Mouse (Mus musculus) retina, embryonic 14.5 days (tissue): Measurements from ENCODE around the gene Ang2.
"Not testable (repeated sequence)": the region's sequence is repeated elsewhere in the genome, so short reads cannot be mapped to it uniquely, and the experiment has no call there.

Experiments
- DNase-seq: peaks from one replicate; pipeline ENCODE4 v3.0.0-alpha.2; 2015; ENCODE audit warnings: low spot score

The Ang2 gene

GRCm38 (mm10) chr14:51199098-51200023 lies at the start of gene Ang2:
Gene Ang2 (minus strand): TSS chr14:51199148.
- no peak for DNase-seq

- DNase-seq: no peak
Measured at GRCm38 (mm10) chr14:51247736-51248135, 48.8 kb upstream of the Ang2 start.

DNA sequence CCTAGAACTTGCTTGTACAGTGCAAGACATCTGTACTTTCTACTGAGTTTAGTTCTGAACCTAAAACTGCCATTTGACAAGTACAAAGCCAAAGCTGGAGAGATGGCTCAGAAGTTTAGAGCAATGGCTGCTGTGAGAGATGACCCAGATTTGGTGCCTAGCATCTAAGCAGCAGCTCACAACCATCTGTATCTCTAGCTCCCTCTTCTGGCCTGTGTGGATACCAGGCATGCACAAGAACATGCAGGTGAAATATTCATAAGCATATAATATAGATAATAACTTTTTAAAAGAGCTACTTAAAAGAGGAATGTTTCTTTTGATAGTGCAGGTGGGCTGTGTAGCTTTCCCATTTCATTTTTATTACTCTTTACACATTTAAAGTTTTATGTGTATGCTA lies 42.0 kb upstream of the Ang2 start:
- peak; percentile 88 for DNase-seq

DNA sequence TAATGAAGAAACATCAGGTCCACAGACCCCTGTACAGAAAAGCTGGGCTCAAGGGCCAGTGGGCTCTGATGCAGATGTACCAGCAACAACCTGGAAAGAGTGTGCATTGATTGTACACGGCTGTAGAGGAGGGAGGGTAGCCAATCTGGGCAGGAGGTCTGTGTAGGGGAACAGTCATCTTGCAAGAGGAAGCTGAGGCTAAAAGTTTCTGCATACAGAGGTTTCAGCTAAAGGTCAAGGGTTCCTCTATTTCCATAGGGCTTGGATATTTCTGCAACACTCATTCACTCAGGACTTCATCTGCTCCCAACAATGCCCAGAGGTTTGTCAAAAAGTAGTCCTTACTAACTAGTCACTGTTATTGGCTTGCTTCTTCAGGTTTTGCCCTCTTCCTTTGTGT lies 38.5 kb upstream of the Ang2 start:
- DNase-seq: not testable (repeated sequence)

DNA sequence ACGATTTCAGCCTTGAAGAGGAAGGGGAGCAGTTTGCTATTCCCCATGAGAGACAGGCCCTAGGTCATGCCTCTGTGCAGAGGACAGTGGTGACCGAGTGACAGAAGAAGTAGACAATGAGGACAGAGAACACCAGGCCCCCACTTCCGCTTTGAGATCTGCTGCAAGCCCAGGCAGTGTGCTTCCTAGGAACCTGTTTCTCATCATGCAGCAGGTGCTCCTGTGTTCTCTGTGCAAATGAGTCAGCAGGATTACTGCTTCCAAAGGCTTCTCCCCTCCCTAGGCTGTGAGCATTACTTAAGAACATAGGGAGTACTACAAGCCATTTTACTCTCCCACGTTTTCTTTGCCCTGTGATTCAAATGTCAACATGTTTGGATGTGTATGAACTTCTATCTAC lies 30.7 kb upstream of the Ang2 start:
- not testable (repeated sequence) for DNase-seq

GRCm38 (mm10) chr14:51220075-51220474 lies 21.1 kb upstream of the Ang2 start:
- DNase-seq: not testable (repeated sequence)

- no peak for DNase-seq
Measured at GRCm38 (mm10) chr14:51203115-51203514, 4.2 kb upstream of the Ang2 start, which contains the start of gene Ear14. Gene Ear14 (plus strand): TSS chr14:51203391.

DNA sequence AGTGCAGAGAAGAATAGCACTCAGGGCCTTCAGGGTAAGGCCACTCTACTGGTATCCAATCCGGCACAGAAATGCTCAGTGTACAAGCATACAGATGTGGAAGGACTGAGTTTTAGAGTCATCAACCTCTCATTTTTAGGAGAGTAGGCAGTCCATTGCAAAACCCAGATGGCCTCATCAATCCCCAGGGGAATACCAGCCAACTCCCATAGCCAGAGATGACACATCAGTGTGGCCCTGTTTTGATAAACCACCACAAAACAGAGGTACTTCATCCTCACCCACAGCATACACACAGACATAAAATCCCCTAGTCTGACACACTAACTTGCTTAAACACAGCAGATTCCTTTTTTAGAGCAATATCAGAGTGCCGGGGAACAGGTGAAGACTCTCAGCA lies 1.5 kb upstream of the Ang2 start:
- no peak for DNase-seq

GRCm38 (mm10) chr14:51200054-51200453 lies 1.1 kb upstream of the Ang2 start:
- no peak for DNase-seq

DNA sequence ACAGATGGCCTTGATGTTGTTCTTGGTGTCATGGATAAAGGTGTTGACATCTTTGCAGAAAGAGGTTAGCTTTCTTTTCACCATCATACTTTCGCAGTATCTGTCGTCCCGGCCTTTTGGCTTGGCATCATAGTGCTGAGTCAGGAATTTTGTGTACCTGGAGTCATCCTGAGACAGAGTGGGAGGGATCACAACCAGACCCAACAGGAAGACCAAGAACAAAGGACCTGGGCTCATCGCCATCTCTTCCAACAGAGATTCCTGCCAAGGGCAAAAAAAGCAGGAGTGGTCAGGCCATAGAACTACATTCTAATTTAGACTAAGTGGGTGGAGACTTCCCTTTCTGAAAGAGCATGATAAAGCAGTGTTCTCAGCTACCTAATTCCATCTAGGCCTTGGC lies 3.3 kb downstream of the Ang2 start:
- DNase-seq: no peak

DNA sequence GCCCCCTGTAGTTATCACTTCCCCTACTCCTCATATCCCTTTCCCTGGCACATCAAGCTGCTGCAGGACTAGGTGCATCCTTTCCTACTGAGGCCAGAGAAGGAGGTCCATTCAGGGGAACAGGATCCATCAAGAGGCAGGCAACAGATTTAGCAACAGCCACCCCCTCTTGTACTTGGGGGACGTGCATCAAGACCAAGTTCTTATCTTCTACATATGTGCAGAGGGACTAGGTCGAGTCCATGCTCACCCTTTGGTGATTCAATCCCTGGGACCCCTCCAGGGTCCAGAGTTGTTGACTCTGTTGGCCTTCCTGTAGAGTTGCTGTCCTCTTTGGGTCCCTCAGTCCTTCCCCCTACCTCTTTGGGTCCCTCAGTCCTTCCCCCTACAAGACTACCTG lies 17.9 kb downstream of the Ang2 start:
- not testable (repeated sequence) for DNase-seq

- no peak for DNase-seq
Measured at GRCm38 (mm10) chr14:51173843-51174242, 25.1 kb downstream of the Ang2 start.

DNA sequence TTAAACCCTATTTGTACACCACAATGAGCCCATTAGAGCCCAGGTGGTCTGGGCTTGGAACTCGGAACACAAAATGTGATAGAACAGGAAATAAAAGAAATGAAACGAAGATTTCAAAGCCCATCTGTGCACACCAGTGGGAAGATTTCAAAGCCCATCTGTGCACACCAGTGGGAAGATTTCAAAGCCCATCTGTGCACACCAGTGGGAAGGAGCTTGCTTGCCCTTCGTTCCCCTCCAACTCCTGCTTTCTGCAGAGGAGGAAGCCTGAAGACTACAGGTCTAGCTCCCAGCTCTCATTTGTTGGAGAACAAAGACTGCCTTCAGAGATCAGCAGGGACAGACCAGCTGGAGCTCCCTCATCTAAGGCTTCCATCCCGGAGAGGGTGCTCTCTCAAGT lies 26.0 kb downstream of the Ang2 start:
- not testable (repeated sequence) for DNase-seq

DNA sequence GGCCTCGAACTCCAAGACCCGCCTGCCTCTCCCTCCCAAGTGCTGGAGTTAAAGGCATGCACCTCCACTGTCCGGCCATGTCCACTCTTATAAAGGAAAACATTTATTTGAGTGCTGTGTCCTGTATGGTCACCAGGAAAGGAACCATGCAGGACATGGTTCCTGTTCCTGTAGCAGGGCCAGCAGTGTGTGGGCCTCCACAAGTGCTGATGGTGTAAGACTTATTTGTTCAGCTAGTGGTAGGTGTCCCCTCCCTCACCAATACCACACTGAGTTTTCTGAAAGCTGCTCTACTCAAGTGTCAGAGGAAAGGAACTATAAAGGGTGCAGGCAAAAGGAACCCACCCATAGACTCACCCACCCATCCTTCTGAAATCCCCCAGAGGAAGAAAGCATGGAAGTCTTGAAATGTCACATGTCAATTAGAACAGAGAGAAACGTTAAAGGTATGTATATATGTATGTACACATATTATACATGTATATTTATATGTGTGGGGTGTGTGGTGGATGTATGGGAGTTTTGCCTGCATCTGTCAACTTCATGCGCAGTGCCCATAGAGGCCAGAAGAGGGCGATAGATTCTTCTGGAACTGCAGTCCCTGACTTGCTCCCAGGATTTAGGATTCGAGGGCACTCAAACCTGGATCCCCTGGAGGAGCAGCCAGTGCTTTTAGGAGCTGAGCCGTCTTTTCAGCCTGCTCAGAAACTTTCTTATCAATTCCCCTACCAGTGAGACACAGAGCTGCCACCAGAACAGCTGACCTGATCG lies 26.7 kb downstream of the Ang2 start:
- peak; percentile 19 for DNase-seq

GRCm38 (mm10) chr14:51166068-51166467 lies 32.9 kb downstream of the Ang2 start:
- DNase-seq: no peak

GRCm38 (mm10) chr14:51165435-51165834 lies 33.5 kb downstream of the Ang2 start:
- DNase-seq: no peak

- DNase-seq: not testable (repeated sequence)
Measured at GRCm38 (mm10) chr14:51163323-51163722, 35.6 kb downstream of the Ang2 start.

DNA sequence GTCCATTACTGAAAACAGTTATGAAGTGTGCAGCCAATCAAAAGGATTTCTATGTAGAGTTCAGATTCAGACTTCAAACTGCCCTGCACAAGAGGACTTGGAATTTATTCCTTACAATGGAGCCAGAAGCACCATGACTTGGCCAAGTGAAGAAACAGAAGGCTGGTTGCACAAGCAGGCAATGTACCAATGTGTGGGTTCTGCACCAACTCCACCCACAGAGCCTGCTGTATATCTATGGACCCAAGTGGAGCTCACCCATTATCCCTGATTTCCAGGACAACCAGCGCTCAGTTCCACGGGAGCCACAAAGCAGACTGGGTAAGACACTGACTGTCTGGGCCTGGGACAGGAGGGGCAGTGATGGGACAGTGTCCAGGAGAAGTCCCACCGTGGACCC lies 37.0 kb downstream of the Ang2 start, which contains the start of gene Rnase2b:
Rnase2b (plus strand) TSS at position 285 of the 400 bp plus-strand sequence.
- not testable (repeated sequence) for DNase-seq

- no peak for DNase-seq
Measured at GRCm38 (mm10) chr14:51157072-51157471, 41.9 kb downstream of the Ang2 start.

GRCm38 (mm10) chr14:51156736-51157068 lies 42.2 kb downstream of the Ang2 start:
- no peak for DNase-seq

GRCm38 (mm10) chr14:51156056-51156735 lies 42.8 kb downstream of the Ang2 start:
- DNase-seq: no peak

GRCm38 (mm10) chr14:51152249-51152870 lies 46.6 kb downstream of the Ang2 start:
- DNase-seq: no peak
